Mouse (Mus musculus): ENCODE data around the gene Ncstn.

GRCm38 (mm10) chr1:172071556-172071955 is 11.0 kb downstream of the Ncstn start:
- TF ChIP-seq CTCF (IDR thresholded peaks at IDR 0.05; ENCODE audit: extremely low read depth, insufficient read length, insufficient replicate concordance, low read depth, low read length): no peak
- TF ChIP-seq POLR2A (IDR thresholded peaks at IDR 0.05; ENCODE audit: low read depth, low read length): no peak
